Mouse (Mus musculus): ENCODE results near the gene Gm37240.

DNA sequence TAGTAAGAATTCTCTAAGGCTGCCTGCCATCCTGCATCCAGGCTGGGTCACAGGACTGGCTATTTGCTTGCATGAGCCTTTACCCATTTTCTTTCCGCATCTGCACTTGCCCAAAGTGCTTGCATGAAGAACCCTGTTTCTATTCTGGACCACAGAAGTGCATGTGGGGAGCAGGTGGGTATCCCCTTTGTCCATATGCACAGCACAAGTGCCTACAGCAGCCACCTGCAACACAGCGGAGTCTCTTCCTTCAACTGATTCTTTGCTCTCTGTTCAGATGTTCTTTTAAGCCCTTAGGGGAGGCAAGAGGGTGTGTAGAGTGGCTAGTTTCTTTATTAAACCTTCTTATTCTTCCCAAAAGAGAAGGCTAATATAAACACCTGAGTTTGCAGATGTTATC is 1133.5 kb downstream of the Gm37240 start:
- TF ChIP-seq GATA1 (IDR thresholded peaks at IDR 0.05; ENCODE audit: borderline replicate concordance, low read length): no peak
- TF ChIP-seq CTCF (IDR thresholded peaks at IDR 0.05; ENCODE audit: low read depth, low read length): no peak
